Mouse (Mus musculus) right cerebral cortex, postnatal 10 days (tissue): ENCODE results near the gene Spata21.

Experiments
- DNase-seq, 2 experiments: peaks; one replicate each; pipeline ENCODE4 v3.0.0; 2021; ENCODE audit warnings: low spot score in 2 of 2

Gene Spata21

GRCm38 (mm10) chr4:141088033-141088432 lies at the start of gene Spata21:
TSS of gene Spata21 (plus strand) at chr4:141088333.
- no peak for DNase-seq

- no peak for DNase-seq
These were observed 47.0 kb upstream of the Spata21 start for GRCm38 (mm10) chr4:141041117-141041516.

- DNase-seq = peak in 1 of 2 experiments; percentile 80
These were observed 43.3 kb upstream of the Spata21 start for GRCm38 (mm10) chr4:141044816-141045215.

- DNase-seq = no peak
These were observed 39.2 kb upstream of the Spata21 start for GRCm38 (mm10) chr4:141048810-141049475.

- peak; percentile 82 to 89 for DNase-seq
These were observed 38.7 kb upstream of the Spata21 start for GRCm38 (mm10) chr4:141049476-141049835.

GRCm38 (mm10) chr4:141052442-141052841 lies 35.7 kb upstream of the Spata21 start:
- DNase-seq = no peak

- DNase-seq = no peak
These were observed 35.0 kb upstream of the Spata21 start for GRCm38 (mm10) chr4:141053138-141053537.

GRCm38 (mm10) chr4:141053568-141054161 lies 34.5 kb upstream of the Spata21 start:
- peak; percentile 84 to 91 for DNase-seq

GRCm38 (mm10) chr4:141056970-141057369 lies 31.2 kb upstream of the Spata21 start:
- DNase-seq = no peak

- DNase-seq = no peak
These were observed 29.3 kb upstream of the Spata21 start for GRCm38 (mm10) chr4:141058835-141059234.

GRCm38 (mm10) chr4:141059616-141060425 lies 28.3 kb upstream of the Spata21 start:
- DNase-seq = no peak

GRCm38 (mm10) chr4:141060426-141061301 lies 27.5 kb upstream of the Spata21 start, which contains the start of gene Crocc:
TSS of gene Crocc (minus strand) at chr4:141060550.
- peak; percentile 98 to 99 for DNase-seq

- no peak for DNase-seq
These were observed 24.0 kb upstream of the Spata21 start for GRCm38 (mm10) chr4:141064104-141064659.

GRCm38 (mm10) chr4:141065123-141065522 lies 23.0 kb upstream of the Spata21 start:
- peak; percentile 88 to 89 for DNase-seq

- DNase-seq = peak; percentile 61 to 69
These were observed 21.2 kb upstream of the Spata21 start for GRCm38 (mm10) chr4:141066709-141067515.

- DNase-seq = peak in 1 of 2 experiments; percentile 36
These were observed 20.6 kb upstream of the Spata21 start for GRCm38 (mm10) chr4:141067516-141068046.

GRCm38 (mm10) chr4:141068655-141069054 lies 19.5 kb upstream of the Spata21 start:
- no peak for DNase-seq

GRCm38 (mm10) chr4:141069731-141070130 lies 18.4 kb upstream of the Spata21 start:
- DNase-seq = peak; percentile 54 to 71

- DNase-seq = no peak
These were observed 15.6 kb upstream of the Spata21 start for GRCm38 (mm10) chr4:141072502-141072901.

- DNase-seq = peak; percentile 66 to 73
These were observed 14.5 kb upstream of the Spata21 start for GRCm38 (mm10) chr4:141073661-141074060.
